Mouse (Mus musculus) hindbrain, embryonic 15.5 days (tissue): ENCODE measurements around the gene 4931406C07Rik. TPM values are rescaled to one million over a fixed set of nuclear protein-coding genes. Genes with fewer than 3 reads are reported as not detected.
A peak's percentile ranks its signal among the peaks of the same experiment; 100 is the strongest.
"Not testable (repeated sequence)": the region's sequence is repeated elsewhere in the genome, so short reads cannot be mapped to it uniquely, and the experiment has no call there.

ENCODE experiments used
- ATAC-seq: fragments of 200-750 bp; cut with Nextera tagmentation; 2 replicates; pipeline ENCODE4 v1.8.0; 2017; ENCODE audit warnings: low read depth, moderate number of reproducible peaks, moderate TSS enrichment; ENCODE audit not compliant: low FRiP score
- H3K27ac ChIP-seq: fragments of 300-500 bp; sonication (generic); replicated peaks from 2 replicates; pipeline ENCODE4 v1.5.1; 2015; ENCODE audit warnings: mild to moderate bottlenecking, inconsistent platforms
- H3K27me3 ChIP-seq: fragments of 300-500 bp; sonication (generic); 2 replicates; pipeline ENCODE4 v1.6.1; 2015; ENCODE audit warnings: control low read depth, inconsistent platforms
- H3K36me3 ChIP-seq: fragments of 300-500 bp; sonication (generic); 2 replicates; pipeline ENCODE4 v1.6.1; 2015; ENCODE audit warnings: control low read depth, inconsistent platforms
- H3K4me1 ChIP-seq: fragments of 300-500 bp; sonication (generic); replicated peaks from 2 replicates; pipeline ENCODE4 v1.6.1; 2015; ENCODE audit warnings: control low read depth, inconsistent platforms
- H3K4me2 ChIP-seq: fragments of 300-500 bp; sonication (generic); 2 replicates; pipeline ENCODE4 v1.6.1; 2015; ENCODE audit warnings: moderate library complexity, mild to moderate bottlenecking, inconsistent platforms
- H3K4me3 ChIP-seq: fragments of 300-500 bp; sonication (generic); 2 replicates; pipeline ENCODE4 v1.5.1; 2015; ENCODE audit warnings: mild to moderate bottlenecking, inconsistent platforms
- H3K9ac ChIP-seq: fragments of 300-500 bp; sonication (generic); 2 replicates; pipeline ENCODE4 v1.6.1; 2015; ENCODE audit warnings: inconsistent platforms
- H3K9me3 ChIP-seq: fragments of 300-500 bp; sonication (generic); 2 replicates; pipeline ENCODE4 v1.6.1; 2016; ENCODE audit warnings: control low read depth, inconsistent platforms
- WGBS: fragments of 180-500 bp; shearing (Covaris S2); methylation state at CpG from one replicate; pipeline ENCODE4 v1.1.7; 2015; 5-methylcytosine and 5-hydroxymethylcytosine counted together
- polyA plus RNA-seq: library from polyadenylated mRNA; unstranded; fragments of >200 nt; fragmentation: Nextera tagmentation; extraction: Ambion mirVana; gene quantifications from 2 replicates; pipeline ENCODE4 v1.2.1, GENCODE M21; 2015

Gene 4931406C07Rik
- polyA plus RNA-seq: 14.5 and 15.7 TPM in 2 replicates

DNA sequence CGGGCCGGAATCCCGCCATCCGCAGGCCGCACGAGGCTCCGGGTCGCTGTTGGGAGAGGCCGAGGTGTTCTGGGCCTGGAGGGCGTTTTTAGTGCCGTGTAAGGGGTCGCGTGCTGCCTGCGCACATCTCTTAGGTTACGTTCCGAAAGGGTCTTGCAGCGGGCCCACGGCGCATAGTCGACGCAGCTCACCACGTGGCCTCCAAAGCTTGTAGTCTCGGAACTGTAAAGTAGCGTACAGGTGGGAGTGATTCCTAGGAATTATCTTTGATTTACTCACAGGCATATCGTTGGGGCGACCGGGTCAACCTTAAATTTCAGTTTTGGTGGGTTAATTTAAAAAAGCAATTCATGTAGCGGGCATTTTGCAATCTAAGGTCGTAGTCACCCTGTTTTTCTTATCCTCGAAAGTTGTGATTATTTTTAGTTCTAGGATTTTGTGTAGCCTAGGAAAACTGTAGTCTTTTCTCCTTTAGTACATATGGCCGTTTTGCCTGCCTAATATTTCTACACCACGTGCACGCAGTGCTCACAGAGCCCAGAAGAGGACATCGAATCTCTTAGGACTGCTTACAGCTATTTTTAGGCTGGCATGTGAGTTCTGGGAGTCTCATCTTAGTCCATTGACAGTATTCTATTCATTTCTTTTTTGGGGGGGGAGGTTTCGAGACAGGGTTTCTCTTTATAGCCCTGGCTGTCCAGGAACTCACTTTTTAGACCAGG, at the start of gene 4931406C07Rik:
TSS of gene 4931406C07Rik (minus strand) at position 51 of the 722 bp plus-strand sequence.
- ATAC-seq: peak; percentile 90
- Histone ChIP-seq H3K4me2 (peak within 1 kb of the TSS; percentile 87), H3K4me3 (peak within 1 kb of the TSS; percentile 80), H3K27me3 (no peaks in the 10 kb centered on the region), H3K36me3 (peaks cover 29% of the 10 kb centered on the region), H3K27ac (peak within 1 kb of the TSS; percentile 88), H3K9me3 (no peaks in the 10 kb centered on the region), H3K4me1 (peaks cover 47% of the 10 kb centered on the region), H3K9ac (peak within 1 kb of the TSS; percentile 78)
- WGBS: under 1% methylated on average over 35 of the region's 35 CpGs

- 89% methylated on average over 2 of the region's 2 CpGs for WGBS
- no peak for ATAC-seq
- H3K27ac ChIP-seq: no peak overlapping the region
- no peaks in the 10 kb centered on the region for H3K9me3 ChIP-seq
- H3K4me3 ChIP-seq: no peak overlapping the region
- peaks cover 47% of the 10 kb centered on the region for H3K36me3 ChIP-seq
- H3K27me3 ChIP-seq: no peaks in the 10 kb centered on the region
- H3K4me2 ChIP-seq: no peak overlapping the region
- no peak overlapping the region for H3K9ac ChIP-seq
- no peaks in the 10 kb centered on the region for H3K4me1 ChIP-seq
Observed at GRCm38 (mm10) chr9:15349925-15350324, 43.7 kb upstream of the 4931406C07Rik start.

GRCm38 (mm10) chr9:15337776-15338175, 31.5 kb upstream of the 4931406C07Rik start:
- Histone ChIP-seq H3K4me2 (no peak overlapping the region), H3K4me3 (no peak overlapping the region), H3K27ac (no peak overlapping the region), H3K9me3 (no peaks in the 10 kb centered on the region), H3K36me3 (peaks cover 78% of the 10 kb centered on the region), H3K27me3 (no peaks in the 10 kb centered on the region), H3K9ac (no peak overlapping the region), H3K4me1 (no peaks in the 10 kb centered on the region)
- no peak for ATAC-seq
- WGBS: 97% methylated on average over 4 of the region's 4 CpGs

DNA sequence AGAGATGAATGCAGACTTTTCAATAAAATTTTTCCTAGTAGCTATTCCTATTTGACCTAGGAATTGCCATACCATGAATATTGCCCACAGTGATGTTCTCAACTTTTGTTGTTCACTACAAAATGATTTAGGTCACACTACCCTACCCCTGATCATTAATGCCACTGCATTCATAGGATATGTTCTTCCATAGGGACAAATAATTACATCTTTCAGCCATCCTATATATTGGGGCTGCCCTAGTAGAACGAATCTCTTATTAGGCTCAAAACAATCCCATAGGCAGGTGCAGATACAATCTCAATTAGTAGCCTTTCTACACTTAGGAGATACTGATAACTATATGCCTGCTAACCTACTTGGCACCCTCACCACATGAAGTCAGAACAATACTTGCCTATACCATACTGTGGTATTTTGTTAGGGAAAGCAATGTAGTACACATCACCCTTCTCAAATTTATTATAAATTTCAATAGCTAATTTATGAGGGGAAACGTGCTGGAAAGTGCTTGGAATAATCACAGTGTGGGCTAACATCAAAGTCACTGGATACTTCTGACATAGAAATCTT, 12.0 kb upstream of the 4931406C07Rik start:
- no peaks in the 10 kb centered on the region for H3K27me3 ChIP-seq
- H3K27ac ChIP-seq: no peak overlapping the region
- H3K9ac ChIP-seq: no peak overlapping the region
- ATAC-seq: no peak
- 87% methylated on average over 2 of the region's 2 CpGs for WGBS
- peaks cover 69% of the 10 kb centered on the region for H3K36me3 ChIP-seq
- no peak overlapping the region for H3K4me3 ChIP-seq
- H3K9me3 ChIP-seq: no peaks in the 10 kb centered on the region
- no peaks in the 10 kb centered on the region for H3K4me1 ChIP-seq
- H3K4me2 ChIP-seq: no peak overlapping the region

GRCm38 (mm10) chr9:15317223-15318169, 11.2 kb upstream of the 4931406C07Rik start:
- Histone ChIP-seq H3K27ac (no peak overlapping the region), H3K4me2 (no peak overlapping the region), H3K9me3 (no peaks in the 10 kb centered on the region), H3K4me1 (no peaks in the 10 kb centered on the region), H3K27me3 (no peaks in the 10 kb centered on the region), H3K4me3 (no peak overlapping the region), H3K36me3 (peaks cover 67% of the 10 kb centered on the region), H3K9ac (no peak overlapping the region)
- WGBS: 61% methylated on average over 5 of the region's 5 CpGs
- ATAC-seq: no peak

- not testable (repeated sequence) for H3K4me3 ChIP-seq, H3K4me1 ChIP-seq, H3K27ac ChIP-seq, H3K4me2 ChIP-seq, H3K9ac ChIP-seq, ATAC-seq, H3K27me3 ChIP-seq, H3K9me3 ChIP-seq
- H3K36me3 ChIP-seq: peaks cover 66% of the 10 kb centered on the region
- WGBS: 100% methylated on average over 2 of the region's 2 CpGs
Observed at GRCm38 (mm10) chr9:15316296-15316695, 10.0 kb upstream of the 4931406C07Rik start.

- no peak overlapping the region for H3K9ac ChIP-seq
- WGBS: 100% methylated on average over 1 of the region's 1 CpGs
- H3K4me1 ChIP-seq: peaks cover 4% of the 10 kb centered on the region
Observed at GRCm38 (mm10) chr9:15314619-15315018, 8.4 kb upstream of the 4931406C07Rik start.

GRCm38 (mm10) chr9:15313633-15314032, 7.4 kb upstream of the 4931406C07Rik start:
- no peak overlapping the region for H3K9ac ChIP-seq
- peaks cover 87% of the 10 kb centered on the region for H3K36me3 ChIP-seq
- WGBS: 90% methylated on average over 5 of the region's 5 CpGs
- H3K9me3 ChIP-seq: no peaks in the 10 kb centered on the region
- no peak overlapping the region for H3K27ac ChIP-seq
- no peak overlapping the region for H3K4me3 ChIP-seq
- ATAC-seq: no peak
- H3K4me1 ChIP-seq: peaks cover 14% of the 10 kb centered on the region
- H3K4me2 ChIP-seq: no peak overlapping the region
- H3K27me3 ChIP-seq: no peaks in the 10 kb centered on the region

More at GRCm38 (mm10) chr9:15314619-15315018, 8.4 kb upstream of the 4931406C07Rik start:
- Histone ChIP-seq H3K9me3 (no peaks in the 10 kb centered on the region), H3K36me3 (peaks cover 77% of the 10 kb centered on the region), H3K27me3 (no peaks in the 10 kb centered on the region), H3K4me2 (no peak overlapping the region), H3K4me3 (no peak overlapping the region), H3K27ac (no peak overlapping the region)
- ATAC-seq: no peak

- Histone ChIP-seq H3K4me2 (no peak overlapping the region), H3K27me3 (no peaks in the 10 kb centered on the region), H3K4me3 (no peak overlapping the region), H3K4me1 (peaks cover 27% of the 10 kb centered on the region), H3K9ac (no peak overlapping the region), H3K27ac (no peak overlapping the region), H3K36me3 (peaks cover 77% of the 10 kb centered on the region), H3K9me3 (no peaks in the 10 kb centered on the region)
- WGBS: 92% methylated on average over 2 of the region's 2 CpGs
- no peak for ATAC-seq
Observed at GRCm38 (mm10) chr9:15312054-15312735, 5.9 kb upstream of the 4931406C07Rik start.

GRCm38 (mm10) chr9:15310179-15310578, 3.9 kb upstream of the 4931406C07Rik start:
- Histone ChIP-seq H3K36me3 (peaks cover 62% of the 10 kb centered on the region), H3K9ac (no peak overlapping the region), H3K27ac (no peak overlapping the region), H3K4me2 (no peak overlapping the region), H3K9me3 (no peaks in the 10 kb centered on the region), H3K4me3 (no peak overlapping the region), H3K27me3 (no peaks in the 10 kb centered on the region), H3K4me1 (peaks cover 41% of the 10 kb centered on the region)
- no peak for ATAC-seq
- 90% methylated on average over 1 of the region's 1 CpGs for WGBS

GRCm38 (mm10) chr9:15309425-15309824, 3.2 kb upstream of the 4931406C07Rik start:
- Histone ChIP-seq H3K9ac (no peak overlapping the region), H3K36me3 (peaks cover 54% of the 10 kb centered on the region), H3K27ac (no peak overlapping the region), H3K4me1 (peaks cover 46% of the 10 kb centered on the region), H3K4me3 (no peak overlapping the region), H3K4me2 (0 out of 2 replicates have a peak overlapping the region, but pooled peaks have one; percentile 16), H3K27me3 (no peaks in the 10 kb centered on the region), H3K9me3 (no peaks in the 10 kb centered on the region)
- no peak for ATAC-seq
- 78% methylated on average over 4 of the region's 4 CpGs for WGBS
